Mouse (Mus musculus): Measurements from ENCODE around the gene Osm.

The Osm gene

DNA sequence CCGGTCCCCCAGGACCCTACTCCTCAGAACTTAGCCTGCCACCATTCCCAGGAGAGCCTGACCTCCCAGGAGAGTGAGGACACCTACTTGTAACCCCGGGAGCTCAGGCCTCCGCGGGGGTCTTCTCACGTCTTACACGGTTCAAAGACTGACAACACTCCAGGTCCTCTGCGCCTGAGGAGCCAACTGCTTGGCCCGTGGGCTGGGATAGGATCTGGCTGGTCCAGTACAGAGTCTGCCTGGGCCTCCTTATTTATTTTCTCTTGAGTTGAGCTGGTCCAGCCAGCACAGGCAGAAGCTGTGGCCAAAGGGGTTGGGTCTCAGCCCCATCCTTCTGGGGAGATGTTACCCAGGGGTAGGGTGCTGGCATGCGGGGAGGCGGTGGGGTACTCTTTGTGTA lies 21.2 kb upstream of the Osm start:
- no peak for DNase-seq (ENCODE audit: low read depth, low spot score)

GRCm38 (mm10) chr11:4216248-4217000 lies 19.8 kb upstream of the Osm start:
- DNase-seq (ENCODE audit: low read depth, low spot score) = no peak

DNA sequence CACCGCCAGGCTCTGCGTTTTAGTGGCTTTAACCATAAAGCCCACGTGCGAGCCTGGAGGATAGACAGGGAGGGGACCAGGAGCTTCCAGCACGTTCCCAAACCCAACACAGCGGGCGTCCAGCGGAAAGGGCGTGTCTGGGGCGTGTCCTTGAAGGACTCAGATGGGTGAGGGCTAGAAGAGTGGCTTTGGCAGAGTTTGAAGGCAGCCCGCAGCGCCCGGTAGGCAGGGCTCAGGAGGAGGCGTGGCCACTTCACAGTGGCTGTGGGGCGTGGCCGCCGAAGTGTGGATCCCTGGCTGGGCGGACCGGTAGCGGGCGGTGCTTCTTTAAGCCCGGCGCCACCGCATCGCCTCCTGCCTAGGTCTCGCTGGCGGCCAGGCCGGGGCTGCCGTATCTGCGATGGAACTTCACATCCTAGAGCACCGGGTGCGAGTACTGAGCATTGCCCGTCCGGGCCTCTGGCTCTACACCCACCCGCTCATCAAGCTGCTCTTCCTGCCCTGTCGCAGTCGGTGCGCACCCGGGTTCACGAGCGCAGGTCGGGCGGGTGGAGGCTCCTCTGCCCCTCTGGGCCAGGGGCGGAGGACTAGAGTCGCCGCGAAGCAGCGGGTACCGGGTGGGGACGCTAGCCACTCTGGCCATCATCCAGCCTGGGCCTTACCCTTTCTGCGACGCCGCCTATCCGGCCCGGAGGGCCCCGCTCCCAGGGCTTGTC lies 18.1 kb upstream of the Osm start, which contains the start of gene Castor1:
Gene Castor1 (plus strand): TSS at position 312 of the 716 bp plus-strand sequence.
- peak; percentile 81 for DNase-seq (ENCODE audit: low read depth, low spot score)

DNA sequence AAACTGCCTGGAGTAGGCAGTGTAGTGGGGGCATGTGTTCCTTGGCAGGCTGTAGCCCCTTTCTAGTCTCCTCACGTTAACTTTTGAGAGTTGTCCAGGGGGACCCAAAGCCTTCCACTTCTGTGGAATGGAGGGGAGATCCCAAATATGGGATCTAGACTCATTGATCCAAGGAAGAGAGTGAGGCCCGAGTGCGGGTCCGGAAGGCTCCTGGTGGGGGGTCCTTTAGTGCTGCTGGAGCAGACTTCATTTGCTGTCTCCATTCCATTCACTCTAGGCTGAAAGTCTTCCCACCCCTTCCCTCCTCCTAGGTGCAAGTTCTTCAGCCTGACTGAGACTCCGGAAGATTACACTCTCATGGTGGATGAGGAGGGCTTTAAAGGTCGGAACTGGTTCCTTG lies 17.6 kb upstream of the Osm start:
- DNase-seq (ENCODE audit: low read depth, low spot score) = no peak

DNA sequence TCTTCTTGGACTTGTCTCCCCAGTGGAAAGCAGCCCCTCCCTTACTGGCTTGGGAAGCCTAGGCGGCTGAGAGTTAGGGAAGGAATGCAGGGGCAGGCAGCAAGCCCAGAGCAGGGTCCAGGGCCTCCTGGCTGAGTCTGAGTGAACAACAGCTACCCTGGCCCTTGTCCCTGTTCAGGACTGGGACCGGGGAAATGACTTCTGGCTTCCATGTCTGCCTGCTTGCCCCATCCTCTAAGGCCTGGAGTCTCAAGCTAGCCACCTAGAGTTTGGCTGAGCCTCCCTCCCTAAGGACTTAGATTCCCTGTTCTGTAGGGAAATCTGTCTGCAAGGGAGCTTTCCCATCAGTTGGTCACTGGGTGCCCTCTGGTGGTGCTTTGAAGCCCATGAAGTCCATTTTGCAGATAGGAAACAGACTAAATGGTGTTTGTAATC lies 16.9 kb upstream of the Osm start:
- DNase-seq (ENCODE audit: low read depth, low spot score) = peak; percentile 61

DNA sequence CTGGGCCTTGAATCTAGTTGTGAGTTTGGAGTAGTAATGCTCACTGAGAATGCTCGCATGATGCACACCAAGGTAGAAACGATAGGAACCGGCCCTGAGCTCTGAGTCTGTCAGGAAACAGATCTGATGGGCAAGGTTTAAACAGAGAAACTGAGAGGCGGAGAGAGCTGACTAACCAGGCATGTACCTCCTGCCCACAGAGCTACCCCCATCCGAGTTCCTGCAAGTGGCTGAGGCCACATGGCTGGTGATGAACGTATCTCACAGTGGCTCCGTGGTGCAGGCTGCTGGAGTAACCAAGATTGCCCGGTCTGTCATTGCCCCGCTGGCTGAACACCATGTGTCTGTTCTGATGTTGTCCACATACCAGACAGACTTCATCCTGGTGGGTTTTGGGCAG lies 16.3 kb upstream of the Osm start:
- DNase-seq (ENCODE audit: low read depth, low spot score) = no peak

- peak; percentile 66 for DNase-seq (ENCODE audit: low read depth, low spot score)
These were observed 15.5 kb upstream of the Osm start for GRCm38 (mm10) chr11:4220443-4221400.

- no peak for DNase-seq (ENCODE audit: low read depth, low spot score)
These were observed 13.9 kb upstream of the Osm start for GRCm38 (mm10) chr11:4222046-4222950.

- no peak for DNase-seq (ENCODE audit: low read depth, low spot score)
These were observed 12.6 kb upstream of the Osm start for GRCm38 (mm10) chr11:4223393-4224188.

DNA sequence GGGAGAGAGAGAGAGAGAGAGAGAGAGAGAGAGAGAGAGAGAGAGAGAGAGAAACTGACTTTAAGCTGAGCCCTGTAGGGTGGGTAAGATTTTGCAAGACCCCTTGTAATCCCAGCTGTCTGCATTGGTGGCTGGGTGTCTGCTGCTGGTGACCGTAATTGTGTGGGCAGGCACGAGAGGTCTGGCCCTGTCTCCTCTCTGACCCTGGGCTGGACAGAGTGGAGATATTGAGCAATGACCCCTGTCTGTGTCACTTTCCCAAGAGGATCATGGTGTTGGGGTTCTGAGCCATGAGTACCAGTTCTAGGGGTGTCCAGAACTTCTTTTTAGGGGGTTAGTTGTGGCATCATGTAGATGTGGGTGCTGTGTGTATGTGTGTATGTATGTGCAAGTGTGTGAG lies 12.0 kb upstream of the Osm start:
- no peak for DNase-seq (ENCODE audit: low read depth, low spot score)

- no peak for DNase-seq (ENCODE audit: low read depth, low spot score)
These were observed 9.5 kb upstream of the Osm start for GRCm38 (mm10) chr11:4226569-4227325.

GRCm38 (mm10) chr11:4228463-4228862 lies 7.8 kb upstream of the Osm start:
- DNase-seq (ENCODE audit: low read depth, low spot score) = no peak

- DNase-seq (ENCODE audit: low read depth, low spot score) = no peak
These were observed 6.4 kb upstream of the Osm start for GRCm38 (mm10) chr11:4229841-4230240.

DNA sequence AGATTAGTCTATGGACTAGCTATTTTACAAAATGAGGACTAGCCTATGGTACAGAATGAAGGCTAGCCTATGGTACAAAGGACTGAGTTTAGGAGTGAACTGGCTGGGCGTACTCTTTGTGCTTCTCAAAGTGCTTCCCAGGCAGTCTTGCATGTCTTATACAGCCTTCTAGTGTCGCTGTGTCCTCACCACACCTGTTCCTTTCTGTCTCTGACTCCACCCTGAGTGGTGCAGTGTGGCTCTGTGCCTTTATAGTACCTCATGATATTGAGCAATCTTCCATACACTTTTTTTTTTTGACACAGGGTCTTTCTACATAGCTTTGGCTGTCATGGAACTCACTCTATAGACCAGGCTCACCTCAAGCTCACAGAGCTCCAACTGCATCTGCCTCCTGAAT lies 4.8 kb upstream of the Osm start:
- no peak for DNase-seq (ENCODE audit: low read depth, low spot score)

DNA sequence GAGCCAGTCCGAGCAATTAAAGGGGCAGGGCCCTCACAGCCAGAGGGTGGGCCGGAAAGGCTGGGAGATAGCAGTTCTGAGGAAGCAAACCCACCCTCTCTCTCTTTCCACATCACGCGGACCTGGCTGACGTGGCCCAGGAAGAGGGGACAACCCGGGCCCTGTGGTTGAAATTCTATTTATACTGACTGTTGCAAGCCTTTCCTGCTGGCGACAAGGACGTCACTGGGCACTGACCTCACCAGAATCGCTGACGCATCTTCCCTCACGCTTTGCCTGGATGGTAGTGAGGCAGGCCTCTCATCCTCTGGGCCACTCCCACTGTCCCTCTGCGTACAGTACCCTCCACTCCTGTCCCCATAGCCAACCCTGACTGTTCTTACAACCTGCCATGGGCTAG lies 3.6 kb upstream of the Osm start:
- no peak for DNase-seq (ENCODE audit: low read depth, low spot score)

DNA sequence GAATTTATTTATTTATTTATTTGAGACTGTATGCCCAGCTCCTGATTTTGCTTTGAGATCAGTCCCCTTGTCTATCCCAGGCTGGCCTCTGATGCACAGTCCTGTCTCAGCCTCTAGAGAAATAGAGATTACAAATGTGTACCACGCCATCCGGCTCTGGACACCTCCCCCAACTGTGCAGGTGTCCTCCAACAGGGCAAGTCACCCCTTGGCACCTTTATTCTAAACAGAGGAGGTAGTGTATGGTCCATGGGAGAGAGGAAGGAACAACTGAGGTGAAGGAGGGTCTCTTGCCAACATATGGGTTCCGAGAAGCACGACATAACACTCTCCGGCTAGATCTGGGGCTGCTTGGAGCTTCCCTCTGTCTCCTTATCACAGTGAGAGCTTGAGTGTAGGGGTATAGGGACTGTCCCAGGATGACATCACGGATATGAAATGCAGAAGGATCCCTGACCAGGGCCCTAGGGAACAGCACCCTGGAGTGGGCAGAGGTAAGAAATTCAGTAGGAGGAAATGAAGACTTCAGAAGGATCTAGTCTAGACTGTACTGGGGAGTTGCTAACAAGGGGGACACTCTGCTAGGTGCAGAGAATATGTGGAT lies 1.1 kb upstream of the Osm start:
- no peak for DNase-seq (ENCODE audit: low read depth, low spot score)

- no peak for DNase-seq (ENCODE audit: low read depth, low spot score)
These were observed 387 bp downstream of the Osm start for GRCm38 (mm10) chr11:4236546-4237067.

DNA sequence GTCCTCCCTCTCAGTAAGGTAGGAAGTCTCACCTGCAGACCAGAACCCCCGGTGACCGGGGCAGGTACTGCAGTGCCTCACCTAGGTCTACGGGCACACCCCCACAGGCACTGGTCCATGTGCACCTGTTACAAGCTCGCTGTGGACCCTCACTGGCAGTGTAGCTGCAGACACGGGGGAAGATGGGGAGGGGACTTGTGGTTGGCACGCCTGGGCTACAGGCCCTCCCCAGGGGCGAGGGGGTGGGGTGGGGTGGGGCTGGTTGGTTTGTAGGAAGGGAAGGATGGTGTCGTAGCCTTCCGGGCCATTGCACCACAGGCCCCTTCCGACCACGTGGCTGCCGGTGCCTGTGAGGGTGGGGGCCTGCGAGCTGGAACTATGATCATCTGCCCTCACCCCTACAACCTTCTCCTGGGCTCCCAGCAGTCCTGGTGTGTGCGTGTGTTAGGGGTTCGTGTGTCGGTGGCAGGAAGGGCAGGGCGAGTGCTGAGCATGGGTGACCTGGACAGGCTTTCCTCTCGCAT lies 1.2 kb downstream of the Osm start:
- DNase-seq (ENCODE audit: low read depth, low spot score) = no peak

Data from mesoderm, embryonic 11.5 days (tissue).